11 mouse cellular contexts compared by ENCODE assay signal in the genomic region with DNA sequence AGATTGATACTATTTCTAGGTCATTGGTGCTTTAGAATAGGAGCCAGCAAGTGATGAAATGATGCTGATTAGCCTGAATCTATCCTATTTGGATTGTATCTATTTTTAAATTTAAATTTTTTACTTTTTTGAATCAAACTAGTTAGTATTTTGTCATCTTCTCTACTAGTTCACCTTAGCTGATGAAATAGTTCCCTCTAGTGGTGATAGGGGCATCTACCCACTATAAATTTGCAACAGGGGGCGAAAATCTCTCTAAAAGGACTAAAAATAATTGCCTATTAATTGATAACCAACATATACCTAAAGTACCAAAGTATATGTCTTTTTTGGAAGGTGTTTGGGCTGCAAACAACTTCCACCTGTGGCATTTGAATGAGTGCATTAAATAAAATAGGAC. TPM values are rescaled to one million over a fixed set of nuclear protein-coding genes. Genes with fewer than 3 reads are reported as not detected.
DNase-seq lines count a peak whose midpoint lies in the region; ATAC-seq and TF ChIP-seq lines count a peak whose summit lies in the region.
"Had no signal": no experiment of that assay in that cellular context is flagged by ENCODE, and none has a peak within 500 bp of the region (broad histone marks: within the 10 kb centered on the region; RNA-seq: fewer than 3 reads in every experiment).

No protein-coding gene starts in this region.

- no peaks in the 10 kb centered on the region for H3K9me3 ChIP-seq in heart, embryonic 11.5 days (replicated peaks; ENCODE audit: control insufficient read depth, low read length)
- H3K9me3 ChIP-seq: lung, embryonic 15.5 days; neural tube, embryonic 15.5 days had no signal

- peaks cover 9% of the 10 kb centered on the region for H3K36me3 ChIP-seq in heart, adult 2 months (ENCODE audit: control insufficient read depth, insufficient read depth, low read length)
- peaks cover 3% of the 10 kb centered on the region; the same call in 1 of the 2 replicates for H3K36me3 ChIP-seq in heart, embryonic 11.5 days (ENCODE audit: control insufficient read depth, insufficient read depth, low read length)

- no peak for DNase-seq in heart, adult 2 months
- DNase-seq in lung, postnatal 10 days: peak; percentile 7
- DNase-seq in lung, postnatal 25 days (ENCODE audit: low spot score): no peak
- peak; percentile 53 for DNase-seq in adipocyte (ENCODE audit: low spot score)
- peak; percentile 13 for DNase-seq in retina, postnatal 7 days (ENCODE audit: low read depth, low spot score)
- no peak for DNase-seq in ovary, adult 18-20 months (ENCODE audit: low spot score)
- DNase-seq in right cerebral cortex, postnatal 14 days: no peak
- DNase-seq: layer of hippocampus, postnatal 36 days had no signal

- no peak for ATAC-seq in heart, embryonic 11.5 days (replicated peaks; ENCODE audit: insufficient number of reproducible peaks, low FRiP score, low TSS enrichment)

- H3K27ac ChIP-seq in heart, adult 2 months: no peak overlapping the region
- no peak overlapping the region for H3K27ac ChIP-seq in heart, embryonic 11.5 days (ENCODE audit: low read depth, low read length)
- H3K27ac ChIP-seq: lung, embryonic 15.5 days; neural tube, embryonic 15.5 days had no signal

- peak; percentile 91 for TF ChIP-seq CTCF in heart, adult 2 months (IDR thresholded peaks at IDR 0.05)

- WGBS in heart, adult 2 months: 48% methylated on average over 1 of the region's 1 CpGs
- 61% methylated on average over 1 of the region's 1 CpGs for WGBS in heart, embryonic 11.5 days (ENCODE audit: insufficient replicate concordance)

- no peak overlapping the region for H3K9ac ChIP-seq in heart, adult 2 months (ENCODE audit: low read depth, low read length)
- no peak overlapping the region for H3K9ac ChIP-seq in heart, embryonic 11.5 days (ENCODE audit: low read depth, low read length)
- H3K9ac ChIP-seq: lung, embryonic 15.5 days; neural tube, embryonic 15.5 days had no signal

- TF ChIP-seq POLR2A in heart, adult 2 months (IDR thresholded peaks at IDR 0.05; ENCODE audit: insufficient read depth, low read depth, low read length): no peak

- no peaks in the 10 kb centered on the region; the same call in 1 of the 2 replicates for H3K4me1 ChIP-seq in heart, adult 2 months (ENCODE audit: control insufficient read depth, insufficient read depth, low read length)
- H3K4me1 ChIP-seq in heart, embryonic 11.5 days (ENCODE audit: control insufficient read depth, insufficient read depth, low read length): no peaks in the 10 kb centered on the region
- H3K4me1 ChIP-seq: lung, embryonic 15.5 days; neural tube, embryonic 15.5 days had no signal

- no peak for TF ChIP-seq EP300 in heart, adult 2 months (IDR thresholded peaks at IDR 0.05; ENCODE audit: insufficient read depth, low read depth, low read length)

- no peaks in the 10 kb centered on the region; the same call in 1 of the 2 replicates for H3K79me2 ChIP-seq in heart, adult 2 months (replicated peaks; ENCODE audit: control insufficient read depth, insufficient read depth, low read length)

- no peak overlapping the region for H3K4me2 ChIP-seq in heart, embryonic 11.5 days
- H3K4me2 ChIP-seq: lung, embryonic 15.5 days; neural tube, embryonic 15.5 days had no signal

- no peak overlapping the region for H3K4me3 ChIP-seq in heart, adult 2 months
- no peak overlapping the region for H3K4me3 ChIP-seq in heart, embryonic 11.5 days (ENCODE audit: low read depth, low read length)
- H3K4me3 ChIP-seq: lung, embryonic 15.5 days; neural tube, embryonic 15.5 days had no signal

- no peaks in the 10 kb centered on the region for H3K27me3 ChIP-seq in heart, adult 2 months (ENCODE audit: control insufficient read depth, insufficient read depth, low read length)
- no peaks in the 10 kb centered on the region for H3K27me3 ChIP-seq in heart, embryonic 11.5 days (ENCODE audit: control insufficient read depth, insufficient read depth, low read length)
- H3K27me3 ChIP-seq: lung, embryonic 15.5 days; neural tube, embryonic 15.5 days had no signal

- intact Hi-C loops in heart, adult 2 months (cut with DNase I): loop anchor here (1.0 kb wide), 3 partner anchors 46 to 69 kb away; a partner anchor contains a TSS

RNA-seq across cellular contexts. Expression of a gene that starts 46.4 kb away (rescaled TPM):
- 10 to 100 TPM; 16.0 to 19.7 TPM for total RNA-seq in heart, adult 2 months (2021)
- 1.9 and 4.3 TPM in 2 replicates for polyA plus RNA-seq in heart, adult 2 months (2012; rRNA removed)
- polyA plus RNA-seq in heart, embryonic 11.5 days (2014; fragmentation: Nextera tagmentation; extraction: Ambion mirVana): 26.2 and 27.4 TPM in 2 replicates

Comparison
In these comparisons a context has a peak if more than half of its experiments do, and no peak if none do; other contexts are left out.
1. DNase-seq: peak in lung, postnatal 10 days (single experiment), adipocyte (single experiment) and retina, postnatal 7 days (single experiment); none in heart, adult 2 months (0 of 2), lung, postnatal 25 days (single experiment), ovary, adult 18-20 months (single experiment) and right cerebral cortex, postnatal 14 days (single experiment).